Mouse (Mus musculus) liver, adult (tissue): ENCODE results near the gene Schip1.

Experiments
- GATA4 ChIP-seq: IDR thresholded peaks from 2 replicates; pipeline ENCODE4 v1.6.1; 2014; ENCODE audit warnings: mild to moderate bottlenecking, low read length; ENCODE audit not compliant: insufficient replicate concordance

Gene Schip1

DNA sequence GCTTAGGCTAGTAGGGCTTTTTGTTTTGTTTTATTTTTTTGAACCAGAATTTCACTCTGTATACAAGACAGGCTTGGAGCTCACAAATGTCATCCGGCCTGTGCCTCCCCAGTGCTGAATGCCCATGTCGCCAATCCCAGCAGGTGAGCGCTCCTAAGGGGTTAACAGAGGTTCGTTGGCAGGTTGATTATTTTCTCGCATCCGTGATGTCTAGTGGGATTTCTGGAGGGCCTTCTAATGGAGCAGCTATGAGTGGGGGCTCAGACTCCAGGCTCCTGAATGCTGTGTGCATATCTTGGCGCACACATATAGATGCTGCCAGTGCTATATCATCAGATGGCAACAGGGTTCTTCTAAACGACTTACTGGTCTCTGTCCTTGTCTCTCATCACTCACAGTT is 510.0 kb downstream of the Schip1 start:
- no peak for TF ChIP-seq GATA4

DNA sequence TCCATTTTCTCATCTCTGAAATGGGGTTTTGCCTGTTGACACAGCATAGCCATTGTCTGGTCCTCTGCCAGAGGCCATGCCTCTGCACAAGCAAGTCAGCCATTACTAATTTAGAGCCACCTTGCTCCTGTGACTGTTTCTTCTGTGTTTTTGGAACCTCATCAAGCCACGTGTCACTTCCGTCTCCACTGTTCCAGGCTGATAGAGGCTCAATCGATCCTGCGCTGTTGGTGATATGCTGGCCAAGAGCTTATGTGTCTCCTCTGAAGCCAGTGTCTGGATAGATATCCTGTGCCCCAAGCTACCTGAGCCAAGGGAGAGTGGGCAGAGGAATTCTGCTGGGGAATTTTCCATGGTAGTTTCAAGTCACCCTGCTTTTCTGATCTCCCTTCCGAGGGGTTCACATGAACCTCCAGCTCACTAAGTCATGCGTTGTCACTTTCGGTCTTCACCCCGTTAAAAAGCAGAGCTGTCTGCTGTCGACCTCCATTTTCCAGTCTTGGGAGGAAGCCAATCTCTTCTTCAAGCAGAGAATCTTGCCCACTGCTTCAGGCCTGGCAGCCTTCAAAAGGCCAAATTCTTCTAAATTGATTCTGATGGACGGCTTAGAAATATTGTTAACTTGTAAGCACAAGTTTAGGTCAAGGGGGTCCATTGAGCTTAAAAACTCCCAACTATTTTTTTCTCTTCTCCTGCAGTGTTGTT is 511.2 kb downstream of the Schip1 start:
- no peak for TF ChIP-seq GATA4

GRCm38 (mm10) chr3:68576431-68576830 is 511.8 kb downstream of the Schip1 start:
- no peak for TF ChIP-seq GATA4

DNA sequence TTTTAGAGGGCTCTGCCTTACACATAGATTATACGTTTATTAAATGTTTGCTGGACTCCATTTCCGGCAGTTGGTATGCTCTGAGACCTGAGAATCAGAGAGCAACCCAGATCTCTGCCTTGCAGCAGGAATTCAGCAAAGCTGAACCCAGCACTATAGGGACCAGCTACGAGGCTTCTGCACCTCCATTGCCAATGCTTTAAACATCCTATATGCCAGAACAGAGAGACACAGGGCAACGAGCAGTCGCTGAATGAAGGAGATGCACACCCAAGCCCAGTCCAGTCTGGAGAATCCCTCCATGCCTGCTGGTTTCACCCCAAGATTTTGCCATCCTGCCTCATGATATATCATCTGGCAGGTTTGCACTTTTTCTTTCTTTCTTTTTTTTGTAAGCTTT is 512.3 kb downstream of the Schip1 start:
- TF ChIP-seq GATA4, result no peak

GRCm38 (mm10) chr3:68581591-68581990 is 517.0 kb downstream of the Schip1 start:
- TF ChIP-seq GATA4, result no peak

DNA sequence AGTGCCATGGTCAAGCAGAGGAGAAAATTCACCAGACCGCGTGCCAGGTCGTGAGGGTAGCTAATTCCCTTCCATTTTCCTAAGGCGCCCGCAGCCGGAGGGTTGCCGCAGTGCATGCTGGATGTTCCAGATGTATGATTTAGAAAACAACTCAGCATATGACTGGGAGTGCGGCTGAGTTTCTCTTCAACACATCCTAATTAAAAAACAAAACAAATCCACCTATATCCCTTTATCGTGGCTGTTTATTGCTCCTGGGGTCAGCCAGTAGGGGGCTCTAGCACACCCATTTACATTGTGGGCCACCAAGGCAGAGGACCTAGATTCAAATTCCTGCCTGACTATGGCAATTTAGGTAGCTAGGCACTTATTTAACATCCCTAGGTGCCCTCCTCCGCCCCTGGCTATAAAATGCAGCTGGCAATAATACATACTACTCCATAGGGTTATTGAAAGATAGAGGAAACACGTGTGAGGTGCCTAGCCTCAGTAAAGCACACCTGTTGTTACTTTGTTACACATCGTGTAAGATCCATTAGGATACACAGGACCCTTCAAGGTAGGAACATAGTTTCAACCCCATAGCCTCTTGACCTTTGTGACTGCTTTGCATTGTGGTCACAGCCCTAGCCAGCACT is 517.6 kb downstream of the Schip1 start:
- TF ChIP-seq GATA4, result no peak

DNA sequence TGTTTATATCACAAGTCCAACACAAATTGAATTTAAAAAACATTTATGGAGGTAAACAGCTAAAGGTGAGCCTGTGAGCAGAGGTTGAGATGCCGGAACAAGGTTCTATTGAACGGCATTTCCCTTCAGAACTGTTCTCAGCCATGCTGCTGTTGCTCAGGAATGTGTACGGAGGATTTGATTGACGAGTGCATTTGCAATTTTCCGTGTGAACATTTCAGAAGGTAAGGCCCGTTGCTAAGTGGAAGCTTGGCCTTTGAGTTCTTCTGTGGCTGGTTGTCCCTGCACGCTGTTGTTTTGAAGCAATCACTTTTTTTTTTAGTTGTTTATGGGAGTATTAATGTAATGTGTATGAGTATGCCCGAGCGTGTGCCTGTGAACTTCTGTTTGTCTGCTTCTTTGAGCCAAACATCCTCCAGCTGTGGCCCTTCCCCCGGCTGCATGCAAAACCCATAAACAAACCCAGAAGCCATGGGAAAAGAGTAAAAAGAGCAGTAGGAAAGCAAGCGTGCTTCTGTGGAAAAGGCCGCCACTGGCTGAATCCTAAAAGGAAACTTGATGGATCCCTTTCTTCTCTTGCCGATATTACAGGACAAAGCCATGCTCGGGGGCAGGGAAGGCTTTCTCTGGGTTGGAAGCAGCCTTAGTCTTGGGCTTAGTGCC is 518.6 kb downstream of the Schip1 start:
- TF ChIP-seq GATA4, result no peak

DNA sequence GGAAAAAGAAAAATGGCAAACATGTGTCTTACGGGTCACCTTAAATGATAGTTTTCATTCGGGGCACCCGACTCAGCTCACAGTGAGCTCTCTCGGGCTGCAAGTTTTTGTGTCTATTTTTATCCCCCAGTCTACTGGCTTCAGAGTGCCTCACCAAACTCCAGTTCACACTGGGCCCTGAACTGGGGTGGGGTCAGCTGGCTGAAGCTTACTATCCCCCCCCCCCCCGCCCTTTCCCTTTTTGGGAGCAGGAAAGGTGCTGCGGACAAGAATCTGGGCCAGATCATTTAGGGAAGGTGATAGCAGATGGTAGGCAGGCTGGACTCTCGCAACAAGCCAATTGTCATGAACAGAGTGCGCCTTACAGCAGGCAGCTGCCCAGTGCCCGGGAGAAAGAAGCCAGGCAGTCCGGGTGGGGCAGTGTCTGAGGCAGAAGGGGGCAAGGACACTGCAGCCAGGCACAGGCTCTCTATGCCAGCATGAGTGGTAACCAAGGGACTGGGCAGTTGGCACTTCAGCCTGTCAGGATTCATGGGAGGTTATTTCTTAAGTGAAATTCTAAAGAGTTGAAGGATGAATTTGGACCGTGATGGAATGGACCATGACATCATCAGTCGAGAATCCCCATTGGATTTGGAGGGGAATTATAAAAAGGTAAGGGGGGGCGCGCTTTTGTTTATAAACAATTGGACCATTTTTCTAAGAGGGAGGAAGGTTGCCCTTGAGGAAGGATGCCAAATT is 519.3 kb downstream of the Schip1 start:
- no peak for TF ChIP-seq GATA4

DNA sequence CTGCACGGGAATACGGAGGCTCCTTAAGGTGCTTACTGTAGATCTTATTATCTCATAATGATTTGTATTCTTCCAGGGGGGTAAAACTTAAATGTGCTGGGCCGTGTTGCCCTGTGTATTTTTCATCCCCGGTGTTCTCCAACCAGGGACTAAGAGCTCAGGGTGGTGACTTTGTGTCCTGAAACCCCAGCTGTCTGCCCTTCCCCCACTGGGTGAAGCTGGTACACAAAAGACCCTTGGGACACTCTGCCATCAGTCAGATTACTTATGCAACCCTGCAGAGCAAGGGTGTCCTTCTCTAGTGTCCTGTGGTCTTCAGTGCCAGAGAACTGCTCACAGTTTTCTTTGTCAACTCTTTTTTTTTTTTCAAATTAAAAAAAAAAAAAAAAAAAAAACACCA is 520.6 kb downstream of the Schip1 start:
- TF ChIP-seq GATA4, result no peak

DNA sequence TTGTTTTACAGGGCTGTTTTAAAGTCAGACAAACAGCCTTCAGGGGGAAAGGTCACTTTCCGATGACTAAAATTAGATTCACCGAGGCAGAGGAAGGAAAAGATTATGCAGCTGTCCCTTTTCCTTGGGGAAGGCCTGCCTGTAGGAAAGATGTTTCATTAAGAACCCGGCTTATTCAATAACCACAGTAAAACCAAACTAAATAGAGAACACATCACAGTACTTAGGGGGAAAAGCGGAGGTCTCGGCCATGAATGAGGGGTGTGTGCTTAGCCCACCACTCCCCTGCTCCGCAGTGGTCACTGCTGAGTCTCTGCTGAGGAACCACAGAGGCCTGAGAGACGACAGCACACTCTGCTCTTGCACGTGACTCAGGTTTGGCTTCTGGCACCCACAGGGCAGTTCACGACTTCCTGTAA is 522.1 kb downstream of the Schip1 start:
- TF ChIP-seq GATA4, result no peak

- no peak for TF ChIP-seq GATA4
These were observed 523.1 kb downstream of the Schip1 start for GRCm38 (mm10) chr3:68587567-68588245.

DNA sequence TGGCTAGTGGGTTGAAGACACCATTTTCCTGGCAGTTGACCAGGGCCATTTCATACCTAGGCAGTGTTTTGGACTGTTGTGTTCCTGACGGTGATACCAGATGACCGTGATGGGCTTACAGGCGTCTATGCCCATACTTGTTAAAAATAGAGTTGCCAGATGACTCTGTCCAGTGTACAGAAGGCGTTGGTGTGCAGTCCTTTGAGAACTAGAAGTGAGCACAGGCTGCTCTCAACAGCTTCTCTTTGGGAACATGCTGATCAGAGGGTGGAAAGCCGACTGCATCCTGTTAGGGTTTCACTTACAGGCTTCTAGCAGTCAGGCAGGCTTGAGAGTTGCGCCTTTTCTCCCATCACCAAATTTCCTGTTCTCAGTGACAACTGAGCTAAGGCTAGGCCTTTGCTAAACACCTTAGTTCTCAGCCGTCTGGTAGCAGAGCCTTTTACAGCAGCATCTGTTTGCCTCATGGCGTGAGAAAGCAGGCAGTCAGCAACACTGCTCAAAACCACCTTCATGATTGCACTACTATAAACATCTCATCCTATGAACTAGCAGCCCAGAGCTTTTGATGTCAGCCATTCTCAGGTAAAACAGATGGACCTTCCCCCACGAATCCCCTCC is 524.7 kb downstream of the Schip1 start:
- no peak for TF ChIP-seq GATA4

GRCm38 (mm10) chr3:68590436-68590835 is 525.8 kb downstream of the Schip1 start:
- TF ChIP-seq GATA4, result no peak

DNA sequence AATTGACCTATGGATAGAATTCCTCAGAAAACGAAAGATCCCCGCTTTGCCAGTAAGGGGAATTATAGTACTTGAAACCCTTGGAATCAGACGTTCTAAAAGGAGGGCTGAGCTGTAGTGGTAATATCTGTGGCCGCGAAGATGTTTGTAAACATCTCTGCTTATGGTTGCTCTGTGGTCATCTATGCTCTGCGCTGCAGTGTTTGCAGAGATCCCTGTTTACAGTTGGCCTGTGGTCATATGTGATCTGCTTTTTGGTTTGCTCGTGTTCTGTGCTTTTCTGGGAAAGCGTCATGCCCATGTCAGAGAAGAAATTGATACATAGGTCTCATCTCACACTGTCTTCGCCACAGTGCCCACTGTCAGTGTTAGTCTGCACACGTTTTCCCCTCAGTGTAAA is 528.0 kb downstream of the Schip1 start:
- TF ChIP-seq GATA4, result no peak
